Mouse (Mus musculus) E14TG2a.4 (cell line): ENCODE measurements around the gene Vmn2r34.
"Not testable (repeated sequence)": the region's sequence is repeated elsewhere in the genome, so short reads cannot be mapped to it uniquely, and the experiment has no call there.

Experiments used
- H3K27me3 ChIP-seq: 2 replicates; pipeline ENCODE4 v1.6.1; 2014; ENCODE audit warnings: low read length, control low read depth; ENCODE audit not compliant: insufficient read depth
- H3K36me3 ChIP-seq: 2 replicates; pipeline ENCODE4 v1.6.1; 2014; ENCODE audit warnings: low read length, control low read depth; ENCODE audit not compliant: insufficient read depth
- H3K4me1 ChIP-seq: replicated peaks from 2 replicates; pipeline ENCODE4 v1.6.1; 2014; ENCODE audit warnings: low read depth, low read length, control low read depth
- H3K4me3 ChIP-seq: replicated peaks from 2 replicates; pipeline ENCODE4 v1.5.1; 2014; ENCODE audit warnings: mild to moderate bottlenecking, low read length
- H3K9me3 ChIP-seq: 2 replicates; pipeline ENCODE4 v1.6.1; 2014; ENCODE audit warnings: low read length, control low read depth

Gene Vmn2r34

DNA sequence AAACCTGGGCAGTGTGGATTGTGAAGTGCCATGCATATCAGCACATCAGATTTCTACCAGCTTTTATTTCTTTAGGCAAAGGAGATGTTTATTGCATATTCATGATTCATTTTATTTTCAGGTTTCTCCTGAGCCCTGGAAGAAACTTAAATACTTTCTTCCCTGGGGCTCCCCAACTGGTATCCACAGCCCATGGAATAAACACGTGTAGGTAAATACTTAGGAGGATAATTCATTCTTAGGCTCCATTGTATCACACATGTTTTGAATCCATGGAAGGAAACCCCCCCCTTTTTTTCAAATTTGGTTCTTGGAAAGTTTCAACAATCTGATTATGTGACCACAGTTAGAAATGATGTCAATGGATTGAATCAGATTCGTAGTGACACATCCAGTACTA, at the start of gene Vmn2r34:
Vmn2r34 (minus strand) TSS at position 101 of the 400 bp plus-strand sequence.
- not testable (repeated sequence) for H3K27me3 ChIP-seq, H3K4me3 ChIP-seq, H3K4me1 ChIP-seq, H3K9me3 ChIP-seq, H3K36me3 ChIP-seq

DNA sequence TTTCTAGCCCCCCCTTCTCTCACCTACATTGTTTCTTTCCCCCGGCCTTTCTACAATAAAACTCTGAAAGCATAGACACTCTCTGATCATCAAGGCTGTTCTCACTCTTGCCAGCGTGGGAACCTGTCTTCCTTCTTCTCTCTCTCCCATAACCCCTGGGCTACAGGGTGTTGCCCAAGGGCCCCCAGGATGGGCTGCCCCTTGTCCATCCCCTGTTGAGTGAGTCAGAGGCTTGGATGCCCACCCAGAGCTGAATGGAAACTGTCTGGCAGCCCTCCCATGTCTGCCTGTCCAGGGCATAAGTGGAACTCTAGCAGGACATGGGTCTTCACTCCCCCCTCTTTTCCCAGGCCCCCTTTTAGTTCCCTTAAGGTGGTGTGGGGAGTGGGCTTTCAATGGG, 15.3 kb downstream of the Vmn2r34 start:
- H3K36me3 ChIP-seq, H3K27me3 ChIP-seq, H3K4me3 ChIP-seq, H3K4me1 ChIP-seq, H3K9me3 ChIP-seq: not testable (repeated sequence)
